Mouse (Mus musculus): Measurements from ENCODE around the gene Ugt1a10. TPM values are rescaled to one million over a fixed set of nuclear protein-coding genes. Genes with fewer than 3 reads are reported as not detected.
"Not testable (repeated sequence)": the region's sequence is repeated elsewhere in the genome, so short reads cannot be mapped to it uniquely, and the experiment has no call there.

Ugt1a10 gene
- total and polyA plus RNA-seq, 2 experiments from 2014 or later, result not detected

- DNase-seq (ENCODE audit: low spot score); H3K4me2 ChIP-seq (ENCODE audit: low read depth, low read length, poor library complexity, severe bottlenecking); H3K27ac ChIP-seq (ENCODE audit: low read depth, low read length); H3K27me3 ChIP-seq (ENCODE audit: insufficient read depth, low read length); H3K4me1 ChIP-seq (ENCODE audit: insufficient read depth, low read length); H3K9ac ChIP-seq (replicated peaks; ENCODE audit: low read length, poor library complexity, severe bottlenecking); H3K9me3 ChIP-seq (ENCODE audit: low read length); ATAC-seq (ENCODE audit: low FRiP score); H3K4me3 ChIP-seq (ENCODE audit: low read depth, low read length); H3K36me3 ChIP-seq (ENCODE audit: insufficient read depth, low read length): not testable (repeated sequence)
- no CpG with 5 or more reads among the region's 1 CpGs for WGBS
- peak; percentile 38 for TF ChIP-seq CTCF (IDR thresholded peaks at IDR 0.05)
These were observed 66.3 kb downstream of the Ugt1a10 start for GRCm38 (mm10) chr1:88121521-88121920.

- DNase-seq (ENCODE audit: low spot score); H3K36me3 ChIP-seq (ENCODE audit: insufficient read depth, low read length); H3K27ac ChIP-seq (ENCODE audit: low read depth, low read length); H3K4me3 ChIP-seq (ENCODE audit: low read depth, low read length); H3K9me3 ChIP-seq (ENCODE audit: low read length); H3K27me3 ChIP-seq (ENCODE audit: insufficient read depth, low read length); H3K4me1 ChIP-seq (ENCODE audit: insufficient read depth, low read length); H3K9ac ChIP-seq (replicated peaks; ENCODE audit: low read length, poor library complexity, severe bottlenecking); H3K4me2 ChIP-seq (ENCODE audit: low read depth, low read length, poor library complexity, severe bottlenecking); ATAC-seq (ENCODE audit: low FRiP score): not testable (repeated sequence)
- TF ChIP-seq CTCF (IDR thresholded peaks at IDR 0.05), result peak; percentile 50
- WGBS, result 71% methylated on average over 4 of the region's 4 CpGs
These were observed 70.7 kb downstream of the Ugt1a10 start for GRCm38 (mm10) chr1:88125827-88126360.

GRCm38 (mm10) chr1:88129091-88129490 lies 73.9 kb downstream of the Ugt1a10 start:
- not testable (repeated sequence) for H3K27ac ChIP-seq (ENCODE audit: low read depth, low read length); H3K4me3 ChIP-seq (ENCODE audit: low read depth, low read length); H3K4me1 ChIP-seq (ENCODE audit: insufficient read depth, low read length); ATAC-seq (ENCODE audit: low FRiP score); H3K9ac ChIP-seq (replicated peaks; ENCODE audit: low read length, poor library complexity, severe bottlenecking); H3K4me2 ChIP-seq (ENCODE audit: low read depth, low read length, poor library complexity, severe bottlenecking); DNase-seq (ENCODE audit: low spot score); H3K9me3 ChIP-seq (ENCODE audit: low read length); H3K27me3 ChIP-seq (ENCODE audit: insufficient read depth, low read length); H3K36me3 ChIP-seq (ENCODE audit: insufficient read depth, low read length)
- WGBS, result 91% methylated on average over 2 of the region's 2 CpGs

- H3K4me1 ChIP-seq (ENCODE audit: insufficient read depth, low read length); H3K27ac ChIP-seq (ENCODE audit: low read depth, low read length); H3K27me3 ChIP-seq (ENCODE audit: insufficient read depth, low read length); H3K36me3 ChIP-seq (ENCODE audit: insufficient read depth, low read length); H3K9me3 ChIP-seq (ENCODE audit: low read length); ATAC-seq (ENCODE audit: low FRiP score); H3K4me3 ChIP-seq (ENCODE audit: low read depth, low read length); H3K9ac ChIP-seq (replicated peaks; ENCODE audit: low read length, poor library complexity, severe bottlenecking); H3K4me2 ChIP-seq (ENCODE audit: low read depth, low read length, poor library complexity, severe bottlenecking); DNase-seq (ENCODE audit: low spot score): not testable (repeated sequence)
- WGBS, result 94% methylated on average over 1 of the region's 1 CpGs
These were observed 75.0 kb downstream of the Ugt1a10 start for GRCm38 (mm10) chr1:88130223-88130622.

- no peaks in the 10 kb centered on the region for H3K36me3 ChIP-seq (ENCODE audit: insufficient read depth, low read length)
- TF ChIP-seq CTCF (IDR thresholded peaks at IDR 0.05), result no peak
- 50% methylated on average over 3 of the region's 3 CpGs for WGBS
- no peak overlapping the region for H3K9ac ChIP-seq (replicated peaks; ENCODE audit: low read length, poor library complexity, severe bottlenecking)
- peak; percentile 47 for DNase-seq (ENCODE audit: low spot score)
- peak overlapping the region; percentile 51; the same call in 1 of the 2 replicates for H3K27ac ChIP-seq (ENCODE audit: low read depth, low read length)
- H3K4me3 ChIP-seq (ENCODE audit: low read depth, low read length), result no peak overlapping the region
- H3K9me3 ChIP-seq (ENCODE audit: low read length), result no peaks in the 10 kb centered on the region
- peak; percentile 20; the same call in 1 of the 2 replicates for ATAC-seq (ENCODE audit: low FRiP score)
- no peaks in the 10 kb centered on the region for H3K27me3 ChIP-seq (ENCODE audit: insufficient read depth, low read length)
- no peaks in the 10 kb centered on the region for H3K4me1 ChIP-seq (ENCODE audit: insufficient read depth, low read length)
- no peak overlapping the region for H3K4me2 ChIP-seq (ENCODE audit: low read depth, low read length, poor library complexity, severe bottlenecking)
These were observed 78.8 kb downstream of the Ugt1a10 start for GRCm38 (mm10) chr1:88133908-88134456.

- DNase-seq (ENCODE audit: low spot score), result peak; percentile 66
- ATAC-seq (ENCODE audit: low FRiP score), result peak; percentile 81
- 41% methylated on average over 5 of the region's 5 CpGs for WGBS
- H3K27me3 ChIP-seq (ENCODE audit: insufficient read depth, low read length); H3K9ac ChIP-seq (replicated peaks; ENCODE audit: low read length, poor library complexity, severe bottlenecking); H3K9me3 ChIP-seq (ENCODE audit: low read length); H3K4me1 ChIP-seq (ENCODE audit: insufficient read depth, low read length); H3K4me2 ChIP-seq (ENCODE audit: low read depth, low read length, poor library complexity, severe bottlenecking); H3K4me3 ChIP-seq (ENCODE audit: low read depth, low read length); H3K36me3 ChIP-seq (ENCODE audit: insufficient read depth, low read length): not testable (repeated sequence)
- peak within 1 kb of the TSS; percentile 51; the same call in 1 of the 2 replicates for H3K27ac ChIP-seq (ENCODE audit: low read depth, low read length)
These were observed 79.3 kb downstream of the Ugt1a10 start, which contains the start of gene Ugt1a6a for GRCm38 (mm10) chr1:88134457-88135011. Gene Ugt1a6a, plus strand, starts transcription at chr1:88134809.

- not testable (repeated sequence) for H3K27ac ChIP-seq (ENCODE audit: low read depth, low read length); ATAC-seq (ENCODE audit: low FRiP score); H3K4me2 ChIP-seq (ENCODE audit: low read depth, low read length, poor library complexity, severe bottlenecking); H3K36me3 ChIP-seq (ENCODE audit: insufficient read depth, low read length); H3K9me3 ChIP-seq (ENCODE audit: low read length); DNase-seq (ENCODE audit: low spot score); H3K9ac ChIP-seq (replicated peaks; ENCODE audit: low read length, poor library complexity, severe bottlenecking); H3K27me3 ChIP-seq (ENCODE audit: insufficient read depth, low read length); H3K4me3 ChIP-seq (ENCODE audit: low read depth, low read length); H3K4me1 ChIP-seq (ENCODE audit: insufficient read depth, low read length)
- 91% methylated on average over 5 of the region's 6 CpGs for WGBS
These were observed 80.2 kb downstream of the Ugt1a10 start for GRCm38 (mm10) chr1:88135229-88135904.
